Comparison of ENCODE assay signal across 9 mouse cellular contexts in genomic region chr8:13326598-13326997, GRCm38 (mm10). TPM values are rescaled to one million over a fixed set of nuclear protein-coding genes. Genes with fewer than 3 reads are reported as not detected.
DNase-seq lines count a peak whose midpoint lies in the region; ATAC-seq and TF ChIP-seq lines count a peak whose summit lies in the region.
"Had no signal": no experiment of that assay in that cellular context is flagged by ENCODE, and none has a peak within 500 bp of the region (broad histone marks: within the 10 kb centered on the region; RNA-seq: fewer than 3 reads in every experiment).

No protein-coding gene starts in this region.

- peak; percentile 63 for TF ChIP-seq CTCF in kidney, adult 2 months (conservative IDR thresholded peaks at IDR 0.05; ENCODE audit: insufficient read depth, insufficient read length, low read depth, low read length)
- peak; percentile 65 for TF ChIP-seq CTCF in lung, postnatal 0 days (IDR thresholded peaks at IDR 0.05)

- TF ChIP-seq EP300 in lung, postnatal 0 days (IDR thresholded peaks at IDR 0.05), result no peak

- no peak overlapping the region for H3K27ac ChIP-seq in kidney, adult 2 months (ENCODE audit: insufficient read depth, low read depth, low read length)
- H3K27ac ChIP-seq in kidney, embryonic 15.5 days, result no peak overlapping the region
- no peak overlapping the region for H3K27ac ChIP-seq in lung, postnatal 0 days (ENCODE audit: low read length)
- H3K27ac ChIP-seq: limb, embryonic 12.5 days had no signal

- no peak overlapping the region for H3K4me2 ChIP-seq in kidney, embryonic 15.5 days
- H3K4me2 ChIP-seq in lung, postnatal 0 days (replicated peaks; ENCODE audit: low read depth, low read length), result no peak overlapping the region
- H3K4me2 ChIP-seq: limb, embryonic 12.5 days had no signal

- no peaks in the 10 kb centered on the region for H3K27me3 ChIP-seq in kidney, adult 2 months (replicated peaks; ENCODE audit: control insufficient read depth, insufficient read depth, low read length)
- no peaks in the 10 kb centered on the region for H3K27me3 ChIP-seq in kidney, embryonic 15.5 days
- H3K27me3 ChIP-seq in lung, postnatal 0 days (replicated peaks; ENCODE audit: insufficient read depth, low read length), result no peaks in the 10 kb centered on the region
- H3K27me3 ChIP-seq: limb, embryonic 12.5 days had no signal

- no peaks in the 10 kb centered on the region for H3K36me3 ChIP-seq in kidney, adult 2 months (ENCODE audit: control insufficient read depth, insufficient read depth, low read length)
- peaks cover 9% of the 10 kb centered on the region; the same call in 1 of the 2 replicates for H3K36me3 ChIP-seq in kidney, embryonic 15.5 days
- no peaks in the 10 kb centered on the region for H3K36me3 ChIP-seq in lung, postnatal 0 days (ENCODE audit: insufficient read depth, low read length)

- no peaks in the 10 kb centered on the region for H3K9me3 ChIP-seq in kidney, embryonic 15.5 days (replicated peaks)
- no peaks in the 10 kb centered on the region for H3K9me3 ChIP-seq in lung, postnatal 0 days (ENCODE audit: low read length)
- H3K9me3 ChIP-seq: limb, embryonic 12.5 days had no signal

- H3K4me3 ChIP-seq in kidney, adult 2 months (ENCODE audit: insufficient read depth, low read depth, low read length), result no peak overlapping the region
- no peak overlapping the region for H3K4me3 ChIP-seq in kidney, embryonic 15.5 days (replicated peaks)
- no peak overlapping the region for H3K4me3 ChIP-seq in lung, postnatal 0 days (ENCODE audit: low read depth, low read length)
- H3K4me3 ChIP-seq: limb, embryonic 12.5 days had no signal

- no peak for TF ChIP-seq POLR2A in kidney, adult 2 months (IDR thresholded peaks at IDR 0.05; ENCODE audit: low read depth, low read length)

- ATAC-seq in kidney, embryonic 15.5 days (replicated peaks; ENCODE audit: low FRiP score), result no peak
- no peak for ATAC-seq in lung, postnatal 0 days
- ATAC-seq in erythroblast, adult 5-6 weeks (replicated peaks; ENCODE audit: low FRiP score, poor library complexity, severe bottlenecking), result no peak

- H3K9ac ChIP-seq in kidney, embryonic 15.5 days, result no peak overlapping the region
- H3K9ac ChIP-seq in lung, postnatal 0 days (replicated peaks; ENCODE audit: low read depth), result no peak overlapping the region
- H3K9ac ChIP-seq: limb, embryonic 12.5 days had no signal

- peak; percentile 71 for DNase-seq in kidney, adult 2 months
- peak; percentile 59 for DNase-seq in MN1 (ENCODE audit: low spot score)
- peak; percentile 75 for DNase-seq in embryo, embryonic 10.5 days (ENCODE audit: low spot score)
- peak; percentile 44 for DNase-seq in lung, postnatal 0 days (ENCODE audit: low spot score)
- no peak for DNase-seq in right cerebral cortex, postnatal 25 days
- no peak for DNase-seq in gastrocnemius, postnatal 10 days

- H3K4me1 ChIP-seq in kidney, adult 2 months (ENCODE audit: control insufficient read depth, insufficient read depth, low read length), result no peaks in the 10 kb centered on the region
- peaks cover 8% of the 10 kb centered on the region; the same call in 1 of the 2 replicates for H3K4me1 ChIP-seq in kidney, embryonic 15.5 days
- no peaks in the 10 kb centered on the region for H3K4me1 ChIP-seq in lung, postnatal 0 days (ENCODE audit: insufficient read depth, low read depth, low read length)
- H3K4me1 ChIP-seq: limb, embryonic 12.5 days had no signal

- WGBS in kidney, adult 2 months, result 27% methylated on average over 5 of the region's 5 CpGs
- 32% methylated on average over 5 of the region's 5 CpGs for WGBS in kidney, embryonic 15.5 days
- WGBS in lung, postnatal 0 days, result 31% methylated on average over 5 of the region's 5 CpGs

RNA-seq across cellular contexts. Expression of gene Tfdp1, which starts 12.0 kb away (rescaled TPM):
- polyA plus RNA-seq in kidney, adult 2 months (2012; rRNA removed), result 26.3 and 26.6 TPM in 2 replicates
- 169 and 183 TPM in 2 replicates for polyA plus RNA-seq in kidney, embryonic 15.5 days (2015; fragmentation: Nextera tagmentation; extraction: Ambion mirVana)
- polyA plus RNA-seq in lung, postnatal 0 days (2015; fragmentation: Nextera tagmentation; extraction: Ambion mirVana), result 45.4 and 50.2 TPM in 2 replicates
- total RNA-seq in erythroblast, adult 5-6 weeks (2015; ENCODE audit: low replicate concordance), result 90.5 and 105 TPM in 2 replicates
- total RNA-seq in erythroblast, adult 5-6 weeks (2017; ENCODE audit: low replicate concordance), result 73.9 and 76.0 TPM in 2 replicates
- 10 to 100 TPM; 45.1 to 48.4 TPM for total RNA-seq in gastrocnemius, postnatal 10 days (2021)

RNA-seq across cellular contexts. Expression of gene Tmco3, which starts 38.6 kb away (rescaled TPM):
- 70.0 and 72.5 TPM in 2 replicates for polyA plus RNA-seq in kidney, adult 2 months (2012; rRNA removed)
- 41.4 and 45.1 TPM in 2 replicates for polyA plus RNA-seq in kidney, embryonic 15.5 days (2015; fragmentation: Nextera tagmentation; extraction: Ambion mirVana)
- 26.1 and 30.3 TPM in 2 replicates for polyA plus RNA-seq in lung, postnatal 0 days (2015; fragmentation: Nextera tagmentation; extraction: Ambion mirVana)
- total RNA-seq in erythroblast, adult 5-6 weeks (2015; ENCODE audit: low replicate concordance), result 7.1 and 12.3 TPM in 2 replicates
- 6.1 and 9.4 TPM in 2 replicates for total RNA-seq in erythroblast, adult 5-6 weeks (2017; ENCODE audit: low replicate concordance)
- total RNA-seq in gastrocnemius, postnatal 10 days (2021), result 10 to 100 TPM; 13.9 to 20.1 TPM

RNA-seq across cellular contexts. Expression of gene Dcun1d2, which starts 38.7 kb away (rescaled TPM):
- 25.0 and 26.0 TPM in 2 replicates for polyA plus RNA-seq in kidney, adult 2 months (2012; rRNA removed)
- 24.6 and 26.0 TPM in 2 replicates for polyA plus RNA-seq in kidney, embryonic 15.5 days (2015; fragmentation: Nextera tagmentation; extraction: Ambion mirVana)
- polyA plus RNA-seq in lung, postnatal 0 days (2015; fragmentation: Nextera tagmentation; extraction: Ambion mirVana), result 14.5 TPM in 2 replicates
- total RNA-seq in erythroblast, adult 5-6 weeks (2015; ENCODE audit: low replicate concordance), result 0.42 and 9.2 TPM in 2 replicates
- 4.2 and 5.4 TPM in 2 replicates for total RNA-seq in erythroblast, adult 5-6 weeks (2017; ENCODE audit: low replicate concordance)
- total RNA-seq in gastrocnemius, postnatal 10 days (2021), result 10 to 100 TPM; 38.5 to 41.6 TPM

Comparison
In these comparisons a context has a peak if more than half of its experiments do, and no peak if none do; other contexts are left out.
1. DNase-seq: peak in kidney, adult 2 months (single experiment), MN1 (single experiment), embryo, embryonic 10.5 days (single experiment) and lung, postnatal 0 days (single experiment); none in right cerebral cortex, postnatal 25 days (single experiment) and gastrocnemius, postnatal 10 days (single experiment).